Mouse (Mus musculus) kidney, adult 11 months (tissue): ENCODE data around the gene Ets1.

Experiments
- DNase-seq: peaks from one replicate; pipeline ENCODE4 v3.0.0; 2022

Gene Ets1

GRCm38 (mm10) chr9:32695492-32696190 lies 59.6 kb downstream of the Ets1 start:
- peak; percentile 93 for DNase-seq

- DNase-seq: no peak
Observed at GRCm38 (mm10) chr9:32696259-32696658, 60.2 kb downstream of the Ets1 start.

GRCm38 (mm10) chr9:32696717-32697116 lies 60.7 kb downstream of the Ets1 start:
- peak; percentile 59 for DNase-seq

- no peak for DNase-seq
Observed at GRCm38 (mm10) chr9:32697291-32698110, 61.5 kb downstream of the Ets1 start.

GRCm38 (mm10) chr9:32698766-32699165 lies 62.7 kb downstream of the Ets1 start:
- DNase-seq: no peak

- no peak for DNase-seq
Observed at GRCm38 (mm10) chr9:32699391-32699841, 63.4 kb downstream of the Ets1 start.

- DNase-seq: no peak
Observed at GRCm38 (mm10) chr9:32700091-32700905, 64.3 kb downstream of the Ets1 start.

GRCm38 (mm10) chr9:32701126-32701997 lies 65.3 kb downstream of the Ets1 start:
- DNase-seq: no peak

GRCm38 (mm10) chr9:32701998-32702305 lies 65.9 kb downstream of the Ets1 start:
- no peak for DNase-seq

GRCm38 (mm10) chr9:32702836-32703395 lies 66.9 kb downstream of the Ets1 start:
- no peak for DNase-seq

GRCm38 (mm10) chr9:32703976-32704745 lies 68.1 kb downstream of the Ets1 start:
- no peak for DNase-seq

GRCm38 (mm10) chr9:32705827-32706478 lies 69.9 kb downstream of the Ets1 start:
- DNase-seq: no peak

GRCm38 (mm10) chr9:32707436-32707835 lies 71.4 kb downstream of the Ets1 start:
- DNase-seq: no peak

GRCm38 (mm10) chr9:32708491-32708890 lies 72.5 kb downstream of the Ets1 start:
- DNase-seq: no peak

GRCm38 (mm10) chr9:32709359-32709758 lies 73.3 kb downstream of the Ets1 start:
- peak; percentile 30 for DNase-seq

GRCm38 (mm10) chr9:32709764-32710734 lies 74.0 kb downstream of the Ets1 start:
- DNase-seq: no peak

- no peak for DNase-seq
Observed at GRCm38 (mm10) chr9:32710987-32711652, 75.1 kb downstream of the Ets1 start.

GRCm38 (mm10) chr9:32711768-32712167 lies 75.7 kb downstream of the Ets1 start:
- peak; percentile 56 for DNase-seq

- DNase-seq: no peak
Observed at GRCm38 (mm10) chr9:32712383-32712910, 76.4 kb downstream of the Ets1 start.
